Mouse (Mus musculus) activated CD4-positive, CD25-positive, alpha-beta regulatory T cell, adult 4 months (primary cell): Measurements from ENCODE around the gene Plcz1. TPM values are rescaled to one million over a fixed set of nuclear protein-coding genes. Genes with fewer than 3 reads are reported as not detected.

Experiments
- ATAC-seq: one replicate; pipeline ENCODE4 v1.8.0; 2017
- polyA plus RNA-seq, 2 experiments: library from polyadenylated mRNA; unstranded; fragments of 100-300 nt; shearing (Covaris generic); gene quantifications; one replicate each; pipeline ENCODE4 v1.2.1; 2017

The Plcz1 gene
- not detected for polyA plus RNA-seq

DNA sequence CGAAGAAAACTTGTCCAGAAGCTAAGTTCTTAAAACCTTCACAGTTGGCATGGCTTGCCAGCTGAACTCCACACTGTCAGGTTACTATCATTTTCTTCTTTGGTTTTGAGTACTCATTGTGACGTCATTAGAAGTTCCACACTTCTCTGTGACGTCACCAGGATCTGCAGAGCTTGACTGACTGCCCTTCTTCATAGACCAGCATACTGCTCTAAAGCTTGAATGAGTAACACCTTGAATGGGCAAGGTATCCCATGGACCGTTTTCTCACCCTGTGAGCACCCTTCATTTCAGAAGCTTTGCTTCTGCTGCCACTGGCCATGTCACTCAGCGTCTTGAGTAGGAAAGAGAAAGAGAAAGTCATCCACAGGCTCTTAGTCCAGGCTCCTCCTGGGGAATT is at the start of gene Plcz1:
Plcz1 (minus strand) TSS at position 101 of the 400 bp plus-strand sequence.
- ATAC-seq: no peak

DNA sequence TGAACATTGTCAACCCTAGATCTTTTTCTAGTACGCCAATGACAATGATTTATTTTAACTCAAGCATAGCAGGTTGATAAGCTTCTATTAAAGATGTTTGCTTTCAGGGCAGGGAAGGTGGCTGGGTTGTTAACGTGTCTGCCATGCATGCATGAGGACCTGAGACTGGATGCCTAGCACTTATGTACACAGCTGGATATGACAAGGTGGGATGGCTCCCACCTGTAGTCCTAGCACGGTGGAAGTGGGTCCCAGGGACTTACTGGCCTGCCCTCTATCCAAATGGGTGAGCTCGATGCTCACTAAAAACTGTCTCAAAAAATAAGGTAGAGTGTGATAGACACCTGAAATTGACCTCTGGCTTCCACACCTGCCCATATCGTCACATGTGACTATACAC is 48.6 kb upstream of the Plcz1 start:
- ATAC-seq: no peak

DNA sequence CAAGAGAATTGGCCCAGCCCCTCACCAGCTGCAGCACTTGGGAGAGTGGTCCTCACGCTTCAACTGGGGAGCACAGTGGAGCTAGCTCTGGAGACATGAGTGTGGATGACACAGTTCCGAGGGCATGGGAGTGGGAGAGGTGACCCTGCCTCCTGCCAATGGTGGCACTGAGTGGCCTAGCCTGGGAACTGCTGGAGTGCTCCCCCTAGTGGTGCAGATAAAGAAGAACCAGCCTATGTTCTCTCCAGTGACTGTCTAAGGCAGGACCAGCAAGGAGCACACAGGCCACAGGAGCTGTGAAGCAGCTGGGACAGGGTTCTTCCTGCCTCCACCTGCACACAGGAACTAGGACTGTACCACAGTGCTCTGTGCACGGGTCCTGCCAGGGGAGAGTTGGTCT is 40.5 kb upstream of the Plcz1 start:
- ATAC-seq: no peak

DNA sequence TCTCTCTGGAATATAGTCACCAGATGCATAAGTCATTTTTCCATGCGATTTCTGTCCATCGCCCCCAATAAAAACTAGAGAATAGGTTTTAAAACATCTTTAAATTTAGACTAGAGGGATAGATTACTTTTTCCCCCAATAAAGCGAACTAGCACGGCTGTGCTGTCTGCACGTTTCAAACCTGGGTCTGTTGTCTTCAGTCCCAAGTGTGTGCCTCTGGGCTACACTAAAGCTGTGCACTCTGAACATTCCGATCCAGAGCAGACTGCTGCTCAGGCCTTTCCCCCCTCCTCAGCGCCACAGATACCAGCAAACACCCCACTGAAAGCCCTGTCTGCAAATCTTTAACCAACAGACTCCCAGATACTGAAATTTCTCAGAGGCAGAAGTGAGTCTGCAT is 39.7 kb upstream of the Plcz1 start:
- ATAC-seq: no peak

DNA sequence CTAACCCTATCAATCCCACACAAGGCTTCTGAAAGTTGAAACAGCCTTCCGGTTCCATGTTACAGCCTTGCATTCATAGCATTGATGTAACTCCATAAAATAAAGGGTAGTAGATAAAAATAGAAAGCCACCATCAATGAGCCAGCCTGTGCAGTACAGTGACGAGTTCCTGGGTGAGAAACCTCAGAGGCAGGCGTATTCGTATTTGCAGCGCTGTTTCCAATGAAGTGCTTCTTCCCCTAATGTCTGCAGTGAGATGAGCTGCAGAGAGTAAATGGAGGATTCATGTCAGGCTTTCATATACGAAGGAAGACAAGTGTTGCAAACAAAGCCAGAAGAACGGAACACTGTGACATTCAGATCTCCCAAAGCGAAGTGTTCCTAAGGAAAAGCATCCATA is 27.9 kb upstream of the Plcz1 start:
- ATAC-seq: no peak

DNA sequence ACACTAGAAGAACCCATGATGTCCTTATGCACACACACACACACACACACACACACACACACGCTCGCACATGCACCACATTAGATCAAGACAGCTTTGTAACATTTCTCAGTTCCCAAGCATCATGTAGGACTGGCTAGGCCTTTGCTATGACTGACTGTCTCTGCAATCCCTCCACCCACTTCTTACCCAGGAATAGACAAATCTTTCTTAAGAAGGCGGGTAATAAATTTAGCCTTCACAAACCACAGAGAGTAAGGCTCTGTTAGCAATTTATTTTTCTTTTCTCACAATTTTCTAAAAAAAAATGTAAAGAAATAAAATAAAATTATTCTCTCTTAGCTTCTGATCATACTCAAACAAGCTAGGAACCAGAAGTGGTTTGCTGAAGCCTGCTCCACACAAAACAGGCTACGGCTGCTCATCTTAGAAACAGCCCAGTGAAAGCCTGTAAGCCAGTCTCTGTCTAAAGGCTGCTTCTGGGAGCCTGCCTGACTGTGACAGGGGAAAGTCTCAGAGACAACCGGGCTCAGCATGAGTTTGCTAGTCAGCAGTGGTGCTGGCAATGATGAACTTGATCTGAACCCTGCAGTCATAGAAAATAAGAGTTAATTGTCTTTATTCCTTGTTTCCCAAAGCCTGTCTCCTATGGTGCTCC is 13.1 kb upstream of the Plcz1 start:
- ATAC-seq: no peak

DNA sequence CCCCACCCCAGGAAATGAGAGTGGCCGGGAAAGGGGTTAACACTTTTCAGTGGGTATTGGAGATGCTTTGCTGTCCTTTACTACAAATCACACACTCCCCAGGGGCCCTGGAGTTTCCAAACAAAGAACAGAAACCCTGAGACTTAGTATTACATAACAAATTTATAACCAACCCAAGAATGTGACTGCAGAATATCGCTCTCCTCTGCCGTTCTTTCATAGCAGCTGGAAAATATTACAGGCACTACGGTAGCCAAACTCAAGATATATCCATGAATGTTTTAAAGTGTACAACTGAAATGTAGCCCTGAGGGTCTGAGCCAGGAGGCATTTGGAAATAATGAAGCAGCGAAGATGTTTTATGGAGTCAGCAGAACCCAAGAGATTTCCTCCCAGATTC is 10.2 kb upstream of the Plcz1 start:
- no peak for ATAC-seq

DNA sequence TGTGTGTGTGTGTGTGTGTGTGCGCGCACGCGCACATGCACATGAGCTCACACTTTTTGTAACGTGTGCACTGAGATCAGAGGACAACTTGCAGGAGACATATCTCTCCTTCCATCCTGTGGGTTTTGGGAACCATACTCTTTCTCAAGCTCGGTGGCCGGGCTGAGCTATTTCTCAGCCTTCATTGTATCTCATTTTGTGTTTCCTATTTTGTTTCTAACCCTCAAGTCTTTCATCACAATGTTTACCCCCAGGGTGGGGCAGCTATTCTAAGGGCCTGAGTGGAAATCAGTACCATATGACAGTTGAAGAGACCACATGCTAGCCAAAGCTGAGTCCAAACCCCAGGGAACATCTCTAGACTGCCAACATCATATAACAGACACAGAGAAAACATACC is 305 bp downstream of the Plcz1 start, which contains the start of gene Capza3:
Capza3 (plus strand) TSS at position 301 of the 400 bp plus-strand sequence.
- ATAC-seq: no peak

DNA sequence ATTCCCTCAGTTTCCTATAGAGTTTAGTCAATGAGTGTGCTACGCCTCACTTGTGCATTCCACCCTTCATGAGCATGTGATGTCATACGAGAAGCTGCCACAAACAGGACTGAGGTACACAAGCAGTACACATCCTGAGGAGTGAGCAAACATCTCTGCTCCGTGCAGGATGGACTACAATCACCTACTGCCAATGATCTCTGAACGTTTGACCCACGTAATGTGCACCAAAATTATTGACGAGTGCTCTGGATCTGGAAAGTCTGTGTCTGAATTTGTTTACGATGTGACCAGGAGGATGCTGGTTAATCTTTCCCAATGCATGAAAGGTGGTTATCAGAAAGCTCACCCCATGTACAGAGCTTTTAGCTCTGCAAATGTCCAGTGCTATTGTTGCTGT is 16.9 kb downstream of the Plcz1 start:
- ATAC-seq: no peak

DNA sequence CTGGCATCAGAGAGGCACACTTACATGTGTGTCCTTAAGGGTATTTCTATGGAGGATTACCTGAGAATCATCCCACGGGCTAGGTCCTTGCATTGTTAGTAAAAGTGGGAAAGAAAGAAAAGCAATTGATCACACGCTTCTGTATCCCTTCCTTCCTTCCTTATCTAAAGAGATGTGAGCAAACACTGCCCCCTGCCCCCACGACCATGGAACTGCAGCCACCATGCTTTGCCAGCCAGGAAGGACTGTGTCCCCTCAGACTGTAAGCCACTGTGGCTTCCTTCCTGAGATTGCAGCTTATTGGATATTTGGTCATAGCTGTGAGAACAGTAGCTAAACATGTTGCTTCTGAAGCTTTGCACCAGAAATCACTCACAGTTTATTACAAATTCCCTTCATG is 36.1 kb downstream of the Plcz1 start:
- ATAC-seq: no peak

DNA sequence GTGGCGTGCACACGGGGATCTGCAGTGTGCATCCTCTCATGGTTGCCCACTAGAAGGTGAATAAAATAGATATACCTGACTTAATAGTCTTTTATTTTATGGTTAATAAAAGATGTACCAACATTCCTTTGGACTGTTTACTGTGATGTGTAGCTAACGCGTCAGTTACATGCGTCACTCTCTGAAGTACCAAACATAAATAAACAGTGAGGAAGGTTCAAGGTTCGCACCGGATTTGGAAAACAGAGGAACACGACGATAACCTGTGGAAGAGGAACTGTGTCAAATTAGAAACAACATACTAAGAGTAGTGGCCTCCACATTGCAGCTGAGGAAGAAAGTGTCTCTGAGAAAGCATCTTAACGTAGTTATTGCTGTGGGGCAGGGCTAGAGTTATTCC is 51.7 kb downstream of the Plcz1 start:
- ATAC-seq: no peak

DNA sequence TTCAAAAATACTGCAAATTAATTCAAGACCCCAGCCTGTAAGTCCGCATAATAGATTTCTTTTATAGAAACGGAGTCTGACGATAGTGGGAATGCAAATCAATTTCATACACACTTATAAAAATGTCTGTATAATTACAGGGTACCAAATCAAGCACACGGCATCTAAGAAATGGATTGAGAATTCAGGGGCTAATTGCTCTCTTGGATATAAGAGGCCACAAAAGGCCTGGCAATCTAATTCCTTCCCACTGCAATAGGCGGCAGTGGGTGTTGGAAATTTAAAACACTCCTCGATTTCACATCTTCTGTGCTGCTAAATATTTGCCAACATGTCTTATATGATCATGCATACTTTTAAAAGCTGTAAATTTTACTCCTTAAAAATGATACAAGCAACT is 52.2 kb downstream of the Plcz1 start:
- ATAC-seq: no peak

DNA sequence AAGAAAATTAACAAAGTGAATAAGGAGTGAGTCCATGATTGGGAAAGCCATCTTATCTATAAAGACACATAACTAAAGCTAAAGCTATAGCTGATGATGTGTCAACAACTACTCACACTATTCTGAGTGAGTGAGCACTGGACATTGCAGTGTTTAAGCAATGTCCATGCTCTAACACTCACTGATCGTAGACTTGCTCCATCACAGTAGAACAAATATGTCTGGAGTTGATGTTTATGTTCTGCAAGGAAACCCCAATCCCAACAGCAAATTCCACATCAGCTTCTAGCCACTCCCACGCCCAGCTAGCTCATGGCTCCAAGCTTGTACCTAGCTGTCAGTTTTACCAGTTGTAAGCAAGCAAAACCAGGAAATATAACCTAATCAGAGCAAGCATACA is 54.7 kb downstream of the Plcz1 start:
- ATAC-seq: no peak

DNA sequence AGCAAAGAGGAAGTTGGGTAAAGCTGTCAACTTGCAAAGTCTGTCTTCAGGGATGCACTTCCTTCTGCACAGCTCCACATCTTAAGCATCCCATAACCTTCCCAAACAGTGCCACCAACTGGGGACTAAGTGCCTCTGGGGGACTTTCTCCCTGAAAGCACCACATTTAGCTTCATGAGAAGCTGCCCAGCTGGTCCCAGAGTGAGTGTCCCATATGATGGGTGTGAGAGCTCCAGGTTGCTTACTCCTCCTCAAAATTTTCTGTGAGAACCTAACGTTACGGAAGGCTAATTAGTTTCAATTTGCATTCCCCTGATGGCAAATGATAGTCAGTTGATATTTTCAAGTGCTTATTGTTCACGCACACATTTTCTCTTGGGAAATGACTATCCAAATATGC is 57.2 kb downstream of the Plcz1 start:
- no peak for ATAC-seq

DNA sequence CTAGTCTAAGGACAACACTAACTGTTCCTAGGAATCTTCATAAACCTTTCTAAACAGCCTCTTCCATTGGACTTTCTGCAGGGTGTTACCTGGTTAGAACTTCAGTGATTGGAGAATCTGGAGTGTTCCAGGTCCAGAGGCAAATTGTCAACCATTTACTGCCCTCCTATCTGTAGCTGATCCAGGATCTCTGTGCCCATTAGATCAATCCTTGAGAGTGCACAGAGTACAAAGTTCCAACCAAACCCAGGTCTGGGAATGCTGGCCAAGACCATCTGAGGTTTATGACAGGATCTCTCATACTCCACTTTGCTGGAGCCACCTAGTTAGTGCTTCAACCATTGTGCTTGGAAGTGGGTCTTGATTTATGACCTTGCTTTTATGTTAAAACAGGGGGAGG is 60.2 kb downstream of the Plcz1 start:
- no peak for ATAC-seq

DNA sequence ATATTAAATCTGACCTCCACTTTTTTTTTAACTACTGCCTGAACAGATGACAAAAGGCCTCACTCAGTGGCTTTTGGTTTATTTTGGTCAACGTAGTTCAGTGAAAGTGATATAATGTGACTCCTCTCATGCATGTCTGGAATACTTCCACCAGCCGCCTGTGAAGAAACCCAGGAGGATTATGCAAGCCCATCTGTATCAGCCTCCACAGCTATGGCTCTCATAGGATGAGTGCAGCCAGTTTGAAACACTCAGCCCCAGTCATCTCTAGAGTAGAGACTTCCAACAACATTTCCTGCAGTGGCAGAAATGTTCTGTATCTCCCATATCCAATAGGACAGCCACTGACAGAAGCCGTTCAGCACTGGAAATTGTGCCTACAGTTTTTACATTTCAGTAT is 63.1 kb downstream of the Plcz1 start:
- no peak for ATAC-seq

DNA sequence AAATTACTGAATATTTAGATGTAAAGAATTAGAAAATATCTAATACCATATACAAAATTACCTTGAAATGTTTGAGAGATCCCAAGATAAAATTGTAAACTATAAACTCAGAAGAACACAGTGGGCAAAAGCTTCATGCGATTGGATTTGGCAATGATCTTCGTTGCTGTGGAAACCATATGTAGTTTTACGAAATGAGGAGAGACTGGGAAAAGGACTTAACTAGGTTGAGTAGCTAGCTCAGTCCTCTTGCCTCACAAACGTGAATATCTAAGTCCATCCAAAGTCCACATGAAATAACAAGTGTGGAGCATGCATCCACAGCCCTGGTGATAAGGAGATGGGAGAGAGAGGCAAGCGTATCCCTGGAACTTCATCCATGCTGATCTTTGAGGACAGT is 66.6 kb downstream of the Plcz1 start:
- no peak for ATAC-seq

DNA sequence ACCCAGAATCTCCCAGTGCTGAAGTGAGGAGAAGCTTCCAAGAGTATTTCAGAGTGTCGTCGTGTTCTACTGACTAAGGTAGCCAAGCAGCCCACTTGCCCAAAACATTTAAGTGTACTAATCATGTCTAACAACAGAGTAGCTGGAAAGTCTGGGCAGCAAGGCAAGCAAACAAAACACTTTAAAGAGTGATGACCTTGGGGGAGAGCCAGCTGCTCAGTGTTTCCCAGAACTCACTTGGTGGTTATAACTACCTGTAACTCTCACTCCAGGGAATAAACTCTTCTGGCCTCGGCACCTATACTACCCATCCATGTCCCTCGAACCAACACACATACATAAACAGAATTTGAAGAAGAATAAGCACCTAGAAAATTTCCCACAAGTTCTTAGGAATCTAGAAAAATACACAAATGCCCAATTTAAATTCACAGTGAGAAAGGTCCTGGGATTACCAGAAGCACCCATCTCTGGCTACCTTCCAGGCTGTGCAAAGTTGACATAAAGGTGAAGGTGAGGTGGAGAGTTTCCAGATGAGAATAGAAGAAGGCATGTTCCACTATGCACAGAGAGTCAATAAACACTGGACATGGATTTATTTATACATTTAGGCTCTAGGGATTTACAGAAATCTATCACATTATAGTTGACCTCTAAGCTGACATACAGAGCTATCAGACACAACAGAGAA is 69.5 kb downstream of the Plcz1 start:
- ATAC-seq: no peak

DNA sequence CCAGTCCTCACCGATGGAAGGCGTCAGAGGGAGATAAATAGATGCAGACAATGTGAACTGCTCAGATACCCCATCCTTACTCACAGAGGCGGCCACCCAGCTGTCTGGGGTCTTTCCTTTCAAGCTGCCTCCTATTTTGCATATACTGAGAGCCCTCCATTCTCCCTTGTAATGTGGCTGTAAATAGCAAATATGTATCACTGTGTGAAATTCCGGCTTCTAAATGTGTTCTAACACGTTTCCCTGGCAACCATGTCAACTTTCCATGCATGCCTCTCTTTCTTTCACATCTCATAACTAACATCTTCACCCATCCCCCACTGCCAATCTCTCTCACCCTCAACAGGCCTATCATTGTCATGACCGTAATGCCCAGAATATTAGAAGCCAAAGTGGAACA is 74.6 kb downstream of the Plcz1 start:
- no peak for ATAC-seq

DNA sequence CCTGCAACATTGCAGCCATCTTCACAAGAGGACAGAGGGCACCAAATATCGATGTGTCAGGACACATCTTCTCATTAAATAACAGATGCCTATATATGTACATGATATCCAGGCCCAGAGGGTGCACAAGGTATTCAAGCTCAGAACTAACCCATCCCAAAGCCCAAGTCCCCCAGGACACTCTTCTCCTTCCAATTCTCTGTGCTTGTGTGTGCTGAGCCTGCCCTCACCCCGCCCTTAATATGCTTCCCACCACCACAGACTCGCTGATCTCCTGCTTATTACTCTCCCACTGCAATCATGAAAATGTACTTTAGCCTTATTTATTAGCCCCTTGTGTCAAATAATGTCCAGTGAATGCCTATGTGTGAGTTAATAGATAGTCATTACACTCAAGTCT is 76.4 kb downstream of the Plcz1 start:
- ATAC-seq: no peak

DNA sequence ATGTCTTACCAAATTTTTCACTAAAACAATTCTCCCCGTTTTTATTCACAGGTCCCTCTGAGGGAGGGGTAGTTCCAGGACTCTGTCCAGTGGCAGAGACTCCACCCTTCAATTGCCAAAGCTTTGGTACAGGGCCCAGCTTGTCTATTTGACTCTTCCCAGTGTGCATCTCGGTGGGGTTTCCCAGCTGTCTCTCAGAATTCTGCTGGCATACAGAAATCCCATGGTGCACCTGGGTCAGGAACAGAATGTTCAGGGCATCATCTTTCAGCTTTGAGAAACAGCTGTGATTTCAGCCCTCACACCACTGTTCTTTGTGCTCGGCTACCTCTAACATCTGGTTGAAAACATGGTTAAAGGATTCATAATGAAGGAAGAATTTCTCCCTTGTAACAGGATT is 77.5 kb downstream of the Plcz1 start:
- no peak for ATAC-seq

DNA sequence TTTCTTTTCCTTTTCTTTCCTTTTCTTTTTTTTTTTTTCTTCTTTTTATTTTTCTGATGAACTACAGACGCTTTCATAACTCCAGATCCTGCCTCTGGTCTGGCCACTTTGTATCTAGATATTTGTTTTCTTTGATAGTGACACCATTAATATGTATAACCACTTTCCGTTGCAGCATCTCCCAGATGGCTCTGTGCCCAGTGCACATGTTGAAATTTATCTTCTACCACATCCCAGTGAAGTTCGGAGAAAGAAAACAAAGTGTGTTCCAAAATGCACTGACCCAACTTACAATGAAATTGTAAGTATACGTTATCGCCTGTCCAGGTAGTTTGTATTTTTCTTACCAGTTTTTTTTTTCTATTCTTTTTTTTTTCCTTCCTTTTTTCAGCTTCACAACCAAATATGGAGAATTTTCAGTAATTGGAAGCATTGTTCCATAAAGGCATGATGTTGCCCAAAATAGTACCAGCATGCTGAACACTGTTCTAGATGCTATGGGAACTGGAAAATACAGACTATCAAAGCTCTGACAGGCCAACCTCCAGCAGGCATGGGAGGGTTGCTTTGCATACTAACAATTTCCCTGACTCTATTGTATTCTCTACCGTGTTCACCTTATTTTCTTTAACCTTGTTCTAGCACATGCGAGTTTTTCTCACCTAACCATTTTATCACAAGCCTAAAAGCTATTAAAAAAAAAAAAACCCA is 83.6 kb downstream of the Plcz1 start:
- ATAC-seq: no peak

DNA sequence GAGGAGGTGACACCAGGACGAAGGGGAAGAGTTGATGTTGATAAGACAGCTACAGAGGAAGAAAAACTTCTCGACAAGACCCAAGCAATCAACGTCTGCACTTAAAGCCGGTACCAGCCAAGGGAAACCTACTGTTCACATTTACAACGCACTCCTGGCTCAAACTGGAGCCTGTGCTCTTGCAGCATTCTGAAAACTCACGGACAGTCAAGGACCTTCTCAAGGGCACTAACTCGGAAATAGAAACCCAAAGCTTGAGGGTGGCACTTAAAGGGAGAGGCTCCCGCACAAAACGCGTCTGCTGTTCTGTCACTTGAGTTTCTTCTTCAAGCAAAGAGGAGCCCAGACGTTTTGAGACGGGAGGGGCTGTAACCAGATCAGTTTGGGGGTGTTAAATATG is 87.7 kb downstream of the Plcz1 start:
- no peak for ATAC-seq
